Mouse (Mus musculus): Measurements from ENCODE around the gene Dip2b. TPM values are rescaled to one million over a fixed set of nuclear protein-coding genes. Genes with fewer than 3 reads are reported as not detected.

The Dip2b gene
- total and polyA plus RNA-seq, 3 experiments: 11.2 to 19.5 (median 18.6) TPM

DNA sequence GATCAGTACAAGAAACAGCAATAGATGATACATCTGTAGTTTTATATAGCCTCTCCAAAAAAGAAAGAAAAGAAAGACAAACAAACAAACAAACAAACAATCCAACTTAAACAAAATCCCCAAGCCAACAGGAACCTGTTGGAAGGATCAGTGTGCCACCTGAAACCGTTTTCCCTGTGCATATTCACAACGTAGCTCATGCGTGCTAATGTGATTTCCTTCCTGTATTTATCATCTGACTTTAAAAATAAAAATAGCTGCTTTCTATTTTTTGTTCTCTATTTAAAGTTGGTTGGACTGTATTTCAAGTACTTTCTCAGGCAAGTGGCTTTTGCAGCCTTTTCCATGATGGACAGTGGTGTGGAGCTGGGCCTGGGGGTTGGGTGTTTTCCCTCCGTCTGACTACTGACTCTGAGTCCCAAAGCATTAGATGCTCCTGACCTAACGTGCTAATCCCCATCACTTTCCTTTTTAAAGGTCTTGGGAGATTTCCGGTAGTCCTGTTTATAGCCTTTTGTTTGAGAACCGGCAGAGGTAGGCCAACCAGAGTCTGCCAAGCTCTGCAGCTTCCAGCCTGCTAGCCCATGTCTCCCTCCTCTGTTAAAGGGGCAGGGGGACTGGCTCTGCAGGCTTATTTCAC lies 90.8 kb downstream of the Dip2b start:
- H3K4me3 ChIP-seq: peak overlapping the region; percentile 19; the same call in 1 of the 2 replicates
- peak in 1 of 2 experiments; percentile 36 for DNase-seq

GRCm38 (mm10) chr15:100139665-100140064 lies 101.2 kb downstream of the Dip2b start:
- no peaks in the 10 kb centered on the region for H3K27me3 ChIP-seq (ENCODE audit: control insufficient read depth, insufficient read depth, low read length)
- no peak for DNase-seq
- intact Hi-C loops (cut with DNase I): no loop called here
- H3K36me3 ChIP-seq (ENCODE audit: control insufficient read depth, insufficient read depth, low read length): no peaks in the 10 kb centered on the region
- TF ChIP-seq POLR2A (IDR thresholded peaks at IDR 0.05; ENCODE audit: insufficient read depth, low read depth, low read length): no peak
- TF ChIP-seq EP300 (IDR thresholded peaks at IDR 0.05; ENCODE audit: insufficient read depth, low read depth, low read length): no peak
- no peak for TF ChIP-seq CTCF (IDR thresholded peaks at IDR 0.05)
- H3K79me2 ChIP-seq (replicated peaks; ENCODE audit: control insufficient read depth, insufficient read depth, low read length): no peaks in the 10 kb centered on the region
- no peak overlapping the region for H3K27ac ChIP-seq
- H3K4me1 ChIP-seq (ENCODE audit: control insufficient read depth, insufficient read depth, low read length): no peaks in the 10 kb centered on the region
- no peak overlapping the region for H3K9ac ChIP-seq (ENCODE audit: low read depth, low read length)
- 94% methylated on average over 5 of the region's 5 CpGs for WGBS
- H3K4me3 ChIP-seq: no peak overlapping the region

More for the DNA sequence above, 90.8 kb downstream of the Dip2b start:
- H3K9ac ChIP-seq (ENCODE audit: low read depth, low read length): no peak overlapping the region
- H3K27me3 ChIP-seq (ENCODE audit: control insufficient read depth, insufficient read depth, low read length): no peaks in the 10 kb centered on the region
- peak overlapping the region; percentile 78 for H3K27ac ChIP-seq
- 0 out of 2 replicates have a peak, but pooled peaks have one; percentile 20 for TF ChIP-seq POLR2A (IDR thresholded peaks at IDR 0.05; ENCODE audit: insufficient read depth, low read depth, low read length)
- no peak for TF ChIP-seq EP300 (IDR thresholded peaks at IDR 0.05; ENCODE audit: insufficient read depth, low read depth, low read length)
- no peak for TF ChIP-seq CTCF (IDR thresholded peaks at IDR 0.05)
- 14% methylated on average over 7 of the region's 7 CpGs for WGBS
- intact Hi-C loops (cut with DNase I): loop anchor here (5.0 kb wide), 3 partner anchors 52 to 107 kb away; partner anchors contain the start of gene Atf1
- peaks cover 20% of the 10 kb centered on the region for H3K4me1 ChIP-seq (ENCODE audit: control insufficient read depth, insufficient read depth, low read length)
- no peaks in the 10 kb centered on the region; the same call in none of the 2 replicates for H3K36me3 ChIP-seq (ENCODE audit: control insufficient read depth, insufficient read depth, low read length)
- peaks cover 6% of the 10 kb centered on the region for H3K79me2 ChIP-seq (replicated peaks; ENCODE audit: control insufficient read depth, insufficient read depth, low read length)

DNA sequence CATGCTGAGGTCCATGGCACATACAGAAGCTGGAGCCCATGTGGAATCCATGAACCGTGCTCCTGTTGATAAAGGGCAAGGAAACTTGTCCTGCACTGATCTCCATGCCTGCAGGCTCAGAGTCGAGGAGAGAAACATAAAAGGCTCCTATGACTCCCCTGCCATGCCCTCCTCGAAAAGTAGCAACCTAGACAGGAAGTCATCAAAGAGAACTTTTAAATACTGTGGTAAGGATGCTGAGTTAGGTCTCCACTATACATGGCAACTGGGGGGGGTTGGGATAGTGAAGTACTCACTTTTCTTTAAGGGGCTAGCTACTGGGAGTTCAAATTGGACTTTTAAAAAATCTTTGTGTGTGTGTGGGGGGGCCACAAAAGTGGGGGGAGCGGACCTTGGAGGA lies 102.0 kb downstream of the Dip2b start:
- H3K27me3 ChIP-seq (ENCODE audit: control insufficient read depth, insufficient read depth, low read length): no peaks in the 10 kb centered on the region
- TF ChIP-seq CTCF (IDR thresholded peaks at IDR 0.05): no peak
- TF ChIP-seq EP300 (IDR thresholded peaks at IDR 0.05; ENCODE audit: insufficient read depth, low read depth, low read length): no peak
- TF ChIP-seq POLR2A (IDR thresholded peaks at IDR 0.05; ENCODE audit: insufficient read depth, low read depth, low read length): no peak
- no peak overlapping the region for H3K4me3 ChIP-seq
- H3K4me1 ChIP-seq (ENCODE audit: control insufficient read depth, insufficient read depth, low read length): no peaks in the 10 kb centered on the region
- DNase-seq: no peak
- H3K79me2 ChIP-seq (replicated peaks; ENCODE audit: control insufficient read depth, insufficient read depth, low read length): no peaks in the 10 kb centered on the region
- H3K27ac ChIP-seq: no peak overlapping the region
- H3K36me3 ChIP-seq (ENCODE audit: control insufficient read depth, insufficient read depth, low read length): no peaks in the 10 kb centered on the region
- WGBS: 68% methylated on average over 4 of the region's 4 CpGs
- no peak overlapping the region for H3K9ac ChIP-seq (ENCODE audit: low read depth, low read length)
- intact Hi-C loops (cut with DNase I): no loop called here

DNA sequence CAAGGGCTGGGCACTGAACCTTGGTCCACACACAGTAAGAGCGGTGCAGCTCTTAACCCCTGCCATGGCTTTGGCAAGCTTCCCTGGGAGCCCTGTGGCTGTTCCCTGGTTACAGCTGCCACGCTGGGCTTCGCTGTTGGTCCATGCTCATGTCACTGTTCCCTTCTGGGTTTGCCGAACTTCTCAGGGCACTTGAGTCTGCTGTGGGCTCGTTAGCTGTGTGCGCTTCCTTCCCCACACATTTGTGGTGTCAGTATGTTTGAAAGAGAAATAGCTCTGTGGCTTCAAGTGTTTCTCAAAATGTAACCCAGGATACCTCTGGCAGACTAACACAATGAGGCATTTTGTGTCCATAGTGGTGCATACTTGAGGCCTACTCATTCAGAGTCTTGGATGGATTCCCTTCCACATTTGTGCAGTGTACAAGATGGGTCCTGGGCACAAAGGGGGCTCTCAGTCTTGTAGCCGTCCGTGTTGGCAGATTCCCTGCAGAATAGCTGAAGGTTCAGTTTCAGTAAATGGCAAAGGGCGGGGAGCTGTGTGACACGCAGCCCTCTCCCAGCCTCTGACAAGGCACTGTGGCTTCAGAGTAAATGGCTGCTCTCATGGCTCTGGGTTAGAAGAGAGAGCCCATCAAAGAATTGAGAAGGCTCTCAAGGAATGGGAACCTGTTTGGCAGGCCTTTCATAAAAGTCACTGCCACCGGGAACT lies 104.8 kb downstream of the Dip2b start:
- DNase-seq: no peak
- Histone ChIP-seq H3K27ac (no peak overlapping the region), H3K4me1 (ENCODE audit: control insufficient read depth, insufficient read depth, low read length) (no peaks in the 10 kb centered on the region), H3K4me3 (no peak overlapping the region), H3K36me3 (ENCODE audit: control insufficient read depth, insufficient read depth, low read length) (no peaks in the 10 kb centered on the region), H3K9ac (ENCODE audit: low read depth, low read length) (no peak overlapping the region), H3K27me3 (ENCODE audit: control insufficient read depth, insufficient read depth, low read length) (no peaks in the 10 kb centered on the region), H3K79me2 (replicated peaks; ENCODE audit: control insufficient read depth, insufficient read depth, low read length) (no peaks in the 10 kb centered on the region; the same call in 1 of the 2 replicates)
- intact Hi-C loops (cut with DNase I): no loop called here
- TF ChIP-seq POLR2A (IDR thresholded peaks at IDR 0.05; ENCODE audit: insufficient read depth, low read depth, low read length) (no peak), CTCF (IDR thresholded peaks at IDR 0.05) (no peak), EP300 (IDR thresholded peaks at IDR 0.05; ENCODE audit: insufficient read depth, low read depth, low read length) (no peak)
- 91% methylated on average over 11 of the region's 11 CpGs for WGBS

DNA sequence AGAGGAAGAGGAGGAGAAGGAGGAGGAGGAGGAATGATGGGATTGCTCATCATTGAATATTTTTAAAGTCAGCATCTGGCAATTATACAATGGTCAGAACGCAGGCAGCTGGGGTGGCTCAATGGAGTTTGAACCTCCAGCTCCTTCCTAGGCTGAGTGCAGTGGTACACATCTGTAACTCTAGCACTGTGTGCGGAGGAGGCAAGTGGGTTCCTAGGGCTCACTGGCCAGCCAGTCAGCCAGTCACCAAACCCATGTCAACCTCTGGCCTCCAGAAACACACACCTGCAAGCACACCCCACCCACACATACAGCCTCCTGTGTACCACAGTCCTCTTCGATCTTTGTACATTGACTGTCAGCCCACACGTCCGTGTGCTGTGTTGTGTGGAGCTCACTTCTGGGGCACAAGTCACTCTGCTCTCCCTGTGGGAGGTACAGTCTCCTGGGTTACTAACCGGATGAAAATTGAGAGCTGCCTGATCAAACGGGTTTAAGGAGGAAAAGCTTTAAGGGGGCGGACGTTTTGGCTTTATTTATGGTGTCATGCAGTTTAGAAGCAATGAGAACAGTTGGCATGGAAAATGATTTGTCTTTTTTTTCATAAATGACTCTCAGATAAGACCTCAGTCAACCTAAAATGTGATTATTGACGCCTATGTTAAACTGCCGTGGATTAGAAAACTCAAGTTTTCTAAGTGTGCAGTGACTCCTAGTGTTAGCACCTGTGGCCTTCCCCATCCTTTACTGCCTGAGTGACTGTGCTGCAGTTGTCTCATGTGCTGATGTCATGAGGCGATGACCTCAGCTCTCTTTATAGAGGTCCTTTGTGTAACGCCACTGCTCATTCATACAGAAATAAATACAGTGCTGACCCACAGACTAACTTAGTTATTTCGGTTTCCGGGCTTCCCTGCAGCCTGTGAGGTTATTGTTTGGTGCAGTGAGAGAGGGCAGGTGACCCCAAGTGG lies 106.7 kb downstream of the Dip2b start:
- TF ChIP-seq POLR2A (IDR thresholded peaks at IDR 0.05; ENCODE audit: insufficient read depth, low read depth, low read length) (no peak), CTCF (IDR thresholded peaks at IDR 0.05) (peak; percentile 58), EP300 (IDR thresholded peaks at IDR 0.05; ENCODE audit: insufficient read depth, low read depth, low read length) (no peak)
- no peaks in the 10 kb centered on the region for H3K4me1 ChIP-seq (ENCODE audit: control insufficient read depth, insufficient read depth, low read length)
- intact Hi-C loops (cut with DNase I): no loop called here
- H3K36me3 ChIP-seq (ENCODE audit: control insufficient read depth, insufficient read depth, low read length): no peaks in the 10 kb centered on the region
- DNase-seq: no peak
- H3K4me3 ChIP-seq: no peak overlapping the region
- H3K79me2 ChIP-seq (replicated peaks; ENCODE audit: control insufficient read depth, insufficient read depth, low read length): no peaks in the 10 kb centered on the region; the same call in 1 of the 2 replicates
- H3K27ac ChIP-seq: no peak overlapping the region
- H3K27me3 ChIP-seq (ENCODE audit: control insufficient read depth, insufficient read depth, low read length): no peaks in the 10 kb centered on the region
- 54% methylated on average over 15 of the region's 15 CpGs for WGBS
- H3K9ac ChIP-seq (ENCODE audit: low read depth, low read length): no peak overlapping the region
